Mouse (Mus musculus) megakaryocyte, embryonic 14.5 days (primary cell): ENCODE data around the gene Ntrk2. TPM values are rescaled to one million over a fixed set of nuclear protein-coding genes. Genes with fewer than 3 reads are reported as not detected.
"Not testable (repeated sequence)": the region's sequence is repeated elsewhere in the genome, so short reads cannot be mapped to it uniquely, and the experiment has no call there.

Experiments
- H3K27me3 ChIP-seq: replicated peaks from 2 replicates; pipeline ENCODE3; 2012; ENCODE audit warnings: inconsistent platforms
- H3K36me3 ChIP-seq: replicated peaks from 2 replicates; pipeline ENCODE3; 2012; ENCODE audit warnings: low read length, inconsistent platforms, mixed read lengths
- H3K4me1 ChIP-seq: 2 replicates; pipeline ENCODE4 v1.6.1; 2012; ENCODE audit warnings: inconsistent platforms
- H3K4me3 ChIP-seq: replicated peaks from 2 replicates; pipeline ENCODE3; 2012; ENCODE audit warnings: moderate library complexity, mild to moderate bottlenecking, inconsistent platforms
- H3K9me3 ChIP-seq: 2 replicates; pipeline ENCODE4 v1.6.1; 2012; ENCODE audit warnings: inconsistent platforms
- FLI1 ChIP-seq: IDR thresholded peaks from 2 replicates; pipeline ENCODE4 v1.6.1; 2012; ENCODE audit warnings: low read length, inconsistent platforms, mixed read lengths
- GATA1 ChIP-seq: IDR thresholded peaks from 3 replicates; pipeline ENCODE4 v1.6.1; 2012; ENCODE audit warnings: mixed read lengths, low read length, inconsistent platforms, borderline replicate concordance
- polyA plus RNA-seq: library from polyadenylated mRNA; stranded (reverse); fragments of >175 nt; gene quantifications from 2 replicates; pipeline ENCODE4 v1.2.3, GENCODE M21; 2012; ENCODE audit warnings: low replicate concordance; ENCODE audit not compliant: insufficient read depth

Gene Ntrk2
- polyA plus RNA-seq, 1 experiment, result not detected

GRCm38 (mm10) chr13:59091138-59091971 lies 285.0 kb downstream of the Ntrk2 start:
- no peaks in the 10 kb centered on the region for H3K27me3 ChIP-seq
- H3K4me1 ChIP-seq, result no peaks in the 10 kb centered on the region
- no peak for TF ChIP-seq FLI1
- no peak for TF ChIP-seq GATA1
- no peaks in the 10 kb centered on the region for H3K36me3 ChIP-seq
- peaks cover 46% of the 10 kb centered on the region for H3K9me3 ChIP-seq
- H3K4me3 ChIP-seq, result no peak overlapping the region

GRCm38 (mm10) chr13:59092045-59092857 lies 285.9 kb downstream of the Ntrk2 start:
- H3K4me1 ChIP-seq, result no peaks in the 10 kb centered on the region
- peaks cover 45% of the 10 kb centered on the region for H3K9me3 ChIP-seq
- no peak for TF ChIP-seq FLI1
- TF ChIP-seq GATA1, result no peak
- no peaks in the 10 kb centered on the region for H3K36me3 ChIP-seq
- no peaks in the 10 kb centered on the region for H3K27me3 ChIP-seq
- no peak overlapping the region for H3K4me3 ChIP-seq

GRCm38 (mm10) chr13:59092858-59093154 lies 286.4 kb downstream of the Ntrk2 start:
- Histone ChIP-seq H3K36me3 (no peaks in the 10 kb centered on the region), H3K4me1 (no peaks in the 10 kb centered on the region), H3K4me3 (no peak overlapping the region), H3K9me3 (peaks cover 45% of the 10 kb centered on the region), H3K27me3 (no peaks in the 10 kb centered on the region)
- TF ChIP-seq FLI1, result no peak
- TF ChIP-seq GATA1, result no peak

GRCm38 (mm10) chr13:59094722-59095121 lies 288.4 kb downstream of the Ntrk2 start:
- Histone ChIP-seq H3K4me3 (no peak overlapping the region), H3K36me3 (no peaks in the 10 kb centered on the region), H3K9me3 (peaks cover 43% of the 10 kb centered on the region), H3K4me1 (no peaks in the 10 kb centered on the region), H3K27me3 (no peaks in the 10 kb centered on the region)
- no peak for TF ChIP-seq GATA1
- no peak for TF ChIP-seq FLI1

- TF ChIP-seq FLI1 (no peak), GATA1 (no peak)
- H3K27me3 ChIP-seq, result no peaks in the 10 kb centered on the region
- peaks cover 41% of the 10 kb centered on the region for H3K9me3 ChIP-seq
- H3K4me3 ChIP-seq, result no peak overlapping the region
- H3K36me3 ChIP-seq, result no peaks in the 10 kb centered on the region
- no peaks in the 10 kb centered on the region for H3K4me1 ChIP-seq
These were observed 289.5 kb downstream of the Ntrk2 start for GRCm38 (mm10) chr13:59095811-59096391.

- H3K4me3 ChIP-seq, result no peak overlapping the region
- TF ChIP-seq FLI1 (no peak), GATA1 (no peak)
- H3K27me3 ChIP-seq, result no peaks in the 10 kb centered on the region
- H3K36me3 ChIP-seq, result no peaks in the 10 kb centered on the region
- H3K4me1 ChIP-seq, result no peaks in the 10 kb centered on the region
- peaks cover 11% of the 10 kb centered on the region; the same call in 1 of the 2 replicates for H3K9me3 ChIP-seq
These were observed 293.7 kb downstream of the Ntrk2 start for GRCm38 (mm10) chr13:59100086-59100485.

GRCm38 (mm10) chr13:59107791-59108190 lies 301.4 kb downstream of the Ntrk2 start:
- H3K4me3 ChIP-seq, H3K27me3 ChIP-seq, H3K4me1 ChIP-seq, H3K36me3 ChIP-seq: not testable (repeated sequence)
- H3K9me3 ChIP-seq, result peaks cover 44% of the 10 kb centered on the region

GRCm38 (mm10) chr13:59110107-59110506 lies 303.7 kb downstream of the Ntrk2 start:
- Histone ChIP-seq H3K4me3 (no peak overlapping the region), H3K9me3 (peaks cover 64% of the 10 kb centered on the region), H3K27me3 (no peaks in the 10 kb centered on the region), H3K36me3 (no peaks in the 10 kb centered on the region), H3K4me1 (no peaks in the 10 kb centered on the region)
- TF ChIP-seq GATA1 (no peak), FLI1 (no peak)

GRCm38 (mm10) chr13:59114684-59115083 lies 308.3 kb downstream of the Ntrk2 start:
- Histone ChIP-seq H3K36me3 (no peaks in the 10 kb centered on the region), H3K9me3 (peaks cover 81% of the 10 kb centered on the region), H3K4me1 (no peaks in the 10 kb centered on the region), H3K4me3 (no peak overlapping the region), H3K27me3 (no peaks in the 10 kb centered on the region)
- no peak for TF ChIP-seq GATA1
- no peak for TF ChIP-seq FLI1

GRCm38 (mm10) chr13:59115551-59115950 lies 309.2 kb downstream of the Ntrk2 start:
- Histone ChIP-seq H3K36me3 (no peaks in the 10 kb centered on the region), H3K9me3 (peaks cover 84% of the 10 kb centered on the region), H3K4me3 (peak overlapping the region; percentile 3), H3K4me1 (no peaks in the 10 kb centered on the region), H3K27me3 (no peaks in the 10 kb centered on the region)
- no peak for TF ChIP-seq FLI1
- no peak for TF ChIP-seq GATA1
